Mouse (Mus musculus) liver, adult 2 months (tissue): ENCODE data around the gene Capn13.

Experiments used
- CTCF ChIP-seq: fragments of 200-500 bp; IDR thresholded peaks from 2 replicates; pipeline ENCODE4 v1.5.1; 2011; ENCODE audit warnings: low read depth, low read length, control low read depth
- POLR2A ChIP-seq: fragments of 200-500 bp; IDR thresholded peaks from 2 replicates; pipeline ENCODE4 v1.6.1; 2011; ENCODE audit warnings: low read length, control low read depth; ENCODE audit not compliant: insufficient read depth; ENCODE audit errors: extremely low read depth

GRCm38 (mm10) chr17:73389336-73389735 is 11.3 kb downstream of the Capn13 start:
- TF ChIP-seq CTCF, result no peak
- no peak for TF ChIP-seq POLR2A
